Mouse (Mus musculus) hindbrain, embryonic 11.5 days (tissue): ENCODE measurements around the gene D17H6S53E. TPM values are rescaled to one million over a fixed set of nuclear protein-coding genes. Genes with fewer than 3 reads are reported as not detected.

Experiments used
- ATAC-seq: fragments of 200-750 bp; cut with Nextera tagmentation; 2 replicates; pipeline ENCODE4 v1.8.0; 2017; ENCODE audit warnings: mild to moderate bottlenecking, moderate TSS enrichment, moderate library complexity; ENCODE audit not compliant: low FRiP score
- DNase-seq: peaks from one replicate; pipeline ENCODE4 v3.0.0-alpha.2; 2015; ENCODE audit warnings: low spot score
- H3K27ac ChIP-seq: fragments of 300-500 bp; sonication (generic); 2 replicates; pipeline ENCODE4 v1.5.1; 2014; ENCODE audit warnings: mild to moderate bottlenecking, low read depth, low read length
- H3K27me3 ChIP-seq: fragments of 300-500 bp; sonication (generic); 2 replicates; pipeline ENCODE4 v1.6.1; 2014; ENCODE audit warnings: mild to moderate bottlenecking, low read length, moderate library complexity, mixed read lengths; ENCODE audit not compliant: control insufficient read depth, insufficient read depth
- H3K36me3 ChIP-seq: fragments of 300-500 bp; sonication (generic); 2 replicates; pipeline ENCODE4 v1.6.1; 2014; ENCODE audit warnings: mild to moderate bottlenecking, low read length, moderate library complexity, mixed read lengths; ENCODE audit not compliant: control insufficient read depth, insufficient read depth
- H3K4me1 ChIP-seq: fragments of 300-500 bp; sonication (generic); replicated peaks from 2 replicates; pipeline ENCODE4 v1.6.1; 2014; ENCODE audit warnings: low read length, mixed read lengths; ENCODE audit not compliant: control insufficient read depth, insufficient read depth
- H3K4me2 ChIP-seq: fragments of 300-500 bp; sonication (generic); replicated peaks from 2 replicates; pipeline ENCODE4 v1.6.1; 2014; ENCODE audit warnings: mild to moderate bottlenecking, low read depth, low read length
- H3K4me3 ChIP-seq: fragments of 300-500 bp; sonication (generic); 2 replicates; pipeline ENCODE4 v1.5.1; 2014; ENCODE audit warnings: low read depth, low read length
- H3K9ac ChIP-seq: fragments of 300-500 bp; sonication (generic); 2 replicates; pipeline ENCODE4 v1.6.1; 2014; ENCODE audit warnings: low read depth, low read length
- H3K9me3 ChIP-seq: fragments of 300-500 bp; sonication (generic); 2 replicates; pipeline ENCODE4 v1.6.1; 2016; ENCODE audit warnings: low read length; ENCODE audit not compliant: control insufficient read depth
- WGBS: fragments of 180-500 bp; shearing (Covaris S2); extraction: QIAGEN DNeasy Blood & Tissue Kit; methylation state at CpG from one replicate; pipeline ENCODE4 v1.1.7; 2014; 5-methylcytosine and 5-hydroxymethylcytosine counted together
- polyA plus RNA-seq: library from polyadenylated mRNA; unstranded; fragments of >200 nt; fragmentation: Nextera tagmentation; extraction: Ambion mirVana; gene quantifications from 2 replicates; pipeline ENCODE4 v1.2.1, GENCODE M21; 2014

Gene D17H6S53E
- polyA plus RNA-seq, 1 experiment from 2014 or later = 9.2 TPM

- no peak overlapping the region for H3K4me2 ChIP-seq
- no peaks in the 10 kb centered on the region for H3K9me3 ChIP-seq
- no peak for DNase-seq
- 86% methylated on average over 3 of the region's 3 CpGs for WGBS
- no peak overlapping the region for H3K27ac ChIP-seq
- H3K9ac ChIP-seq = no peak overlapping the region
- no peaks in the 10 kb centered on the region for H3K4me1 ChIP-seq
- H3K27me3 ChIP-seq = no peaks in the 10 kb centered on the region
- H3K36me3 ChIP-seq = no peaks in the 10 kb centered on the region
- ATAC-seq = no peak
- no peak overlapping the region for H3K4me3 ChIP-seq
Observed at GRCm38 (mm10) chr17:35083929-35084497, 42.2 kb upstream of the D17H6S53E start.

- Histone ChIP-seq H3K27me3 (no peaks in the 10 kb centered on the region), H3K4me3 (no peak within 1 kb of the TSS), H3K9ac (no peak within 1 kb of the TSS), H3K9me3 (no peaks in the 10 kb centered on the region), H3K27ac (no peak within 1 kb of the TSS), H3K36me3 (no peaks in the 10 kb centered on the region), H3K4me2 (no peak within 1 kb of the TSS), H3K4me1 (peaks cover 4% of the 10 kb centered on the region; the same call in 1 of the 2 replicates)
- ATAC-seq (no peak), DNase-seq (no peak)
- 83% methylated on average over 7 of the region's 7 CpGs for WGBS
Observed at GRCm38 (mm10) chr17:35085208-35085865, 40.8 kb upstream of the D17H6S53E start, which contains the start of gene Ly6g6f. Ly6g6f (minus strand) TSS chr17:35085610.

- no peak for ATAC-seq
- H3K27me3 ChIP-seq = no peaks in the 10 kb centered on the region
- H3K4me3 ChIP-seq = no peak overlapping the region
- H3K9ac ChIP-seq = no peak overlapping the region
- H3K27ac ChIP-seq = no peak overlapping the region
- peaks cover 7% of the 10 kb centered on the region; the same call in 1 of the 2 replicates for H3K4me1 ChIP-seq
- H3K36me3 ChIP-seq = 0 out of 2 replicates have a peak, but pooled peaks cover 6% of the 10 kb centered on the region
- no peaks in the 10 kb centered on the region for H3K9me3 ChIP-seq
- 64% methylated on average over 2 of the region's 2 CpGs for WGBS
- no peak overlapping the region for H3K4me2 ChIP-seq
- no peak for DNase-seq
Observed at GRCm38 (mm10) chr17:35088151-35088550, 38.0 kb upstream of the D17H6S53E start.

- Histone ChIP-seq H3K9ac (peak within 1 kb of the TSS; percentile 83), H3K4me2 (peak within 1 kb of the TSS; percentile 47), H3K27ac (peak within 1 kb of the TSS; percentile 95), H3K4me1 (peaks cover 7% of the 10 kb centered on the region; the same call in 1 of the 2 replicates), H3K4me3 (peak within 1 kb of the TSS; percentile 54), H3K27me3 (no peaks in the 10 kb centered on the region), H3K36me3 (0 out of 2 replicates have a peak, but pooled peaks cover 6% of the 10 kb centered on the region), H3K9me3 (no peaks in the 10 kb centered on the region)
- ATAC-seq = peak; percentile 98
- peak; percentile 96 for DNase-seq
- WGBS = 3% methylated on average over 61 of the region's 67 CpGs
Observed at GRCm38 (mm10) chr17:35088825-35089644, 37.1 kb upstream of the D17H6S53E start, which contains the start of gene Abhd16a. Abhd16a (plus strand) TSS chr17:35089263.

- 76% methylated on average over 8 of the region's 8 CpGs for WGBS
- DNase-seq (no peak), ATAC-seq (no peak)
- Histone ChIP-seq H3K4me2 (peak overlapping the region; percentile 47), H3K27me3 (no peaks in the 10 kb centered on the region), H3K9ac (peak overlapping the region; percentile 83), H3K27ac (no peak overlapping the region), H3K4me1 (peaks cover 7% of the 10 kb centered on the region; the same call in 1 of the 2 replicates), H3K4me3 (peak overlapping the region; percentile 54), H3K9me3 (no peaks in the 10 kb centered on the region), H3K36me3 (0 out of 2 replicates have a peak, but pooled peaks cover 6% of the 10 kb centered on the region)
Observed at GRCm38 (mm10) chr17:35090166-35090932, 35.8 kb upstream of the D17H6S53E start.

- H3K36me3 ChIP-seq = 0 out of 2 replicates have a peak, but pooled peaks cover 6% of the 10 kb centered on the region
- no peak overlapping the region for H3K4me2 ChIP-seq
- H3K27me3 ChIP-seq = no peaks in the 10 kb centered on the region
- H3K27ac ChIP-seq = no peak overlapping the region
- DNase-seq = no peak
- no peak overlapping the region for H3K9ac ChIP-seq
- no peak overlapping the region for H3K4me3 ChIP-seq
- no peaks in the 10 kb centered on the region for H3K9me3 ChIP-seq
- ATAC-seq = no peak
- 93% methylated on average over 14 of the region's 14 CpGs for WGBS
- H3K4me1 ChIP-seq = peaks cover 7% of the 10 kb centered on the region; the same call in 1 of the 2 replicates
Observed at GRCm38 (mm10) chr17:35092403-35093198, 33.6 kb upstream of the D17H6S53E start.

- Histone ChIP-seq H3K9me3 (no peaks in the 10 kb centered on the region), H3K27me3 (no peaks in the 10 kb centered on the region), H3K4me2 (no peak overlapping the region), H3K9ac (no peak overlapping the region), H3K27ac (no peak overlapping the region; the same call in 1 of the 2 replicates), H3K36me3 (0 out of 2 replicates have a peak, but pooled peaks cover 6% of the 10 kb centered on the region), H3K4me1 (peaks cover 7% of the 10 kb centered on the region; the same call in 1 of the 2 replicates), H3K4me3 (no peak overlapping the region)
- no peak for DNase-seq
- no peak for ATAC-seq
- 95% methylated on average over 15 of the region's 15 CpGs for WGBS
Observed at GRCm38 (mm10) chr17:35094475-35095365, 31.5 kb upstream of the D17H6S53E start.
